Mouse (Mus musculus) lung, postnatal 14 days (tissue): Measurements from ENCODE around the gene Wipf1.

Experiments used
- DNase-seq: peaks from one replicate; pipeline ENCODE4 v3.0.0; 2021

The Wipf1 gene

DNA sequence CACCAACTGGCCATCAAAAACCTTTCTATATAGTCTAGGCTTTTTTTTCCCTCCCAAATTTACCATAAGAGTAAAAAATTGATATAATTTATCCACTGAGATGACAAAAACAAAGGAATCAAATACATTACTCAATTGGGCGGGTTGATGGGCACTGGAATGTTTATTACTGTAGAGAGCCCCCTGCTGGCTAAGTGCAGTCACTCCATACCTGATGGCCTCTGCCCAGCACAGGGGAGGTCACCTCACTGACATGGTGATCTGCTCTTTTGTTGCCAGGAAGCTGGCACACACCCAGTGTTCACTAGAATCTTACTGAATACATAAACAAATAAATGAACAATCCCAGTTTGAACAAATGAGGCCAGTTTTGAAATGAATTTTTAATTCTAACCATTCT is 102.2 kb downstream of the Wipf1 start:
- peak; percentile 64 for DNase-seq

DNA sequence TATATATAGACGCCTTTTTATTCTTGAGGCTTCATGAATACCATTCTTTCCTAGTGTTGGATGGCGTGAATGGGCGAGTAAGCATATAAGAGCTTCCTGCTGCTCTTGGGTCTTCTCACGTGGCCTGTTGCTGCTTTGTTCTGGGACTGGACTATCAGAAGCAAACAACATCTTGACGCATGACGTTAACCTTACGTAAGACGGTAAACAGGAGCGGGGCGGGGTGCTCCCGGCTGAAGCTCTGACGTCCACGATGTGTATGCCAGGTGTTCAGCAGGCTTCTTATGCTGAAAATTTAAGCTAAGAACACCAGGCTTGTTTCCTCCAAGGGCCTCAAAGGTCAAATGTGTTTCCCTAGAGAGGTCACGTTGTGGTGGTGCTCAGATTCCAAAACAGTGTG is 103.7 kb downstream of the Wipf1 start:
- DNase-seq: no peak

DNA sequence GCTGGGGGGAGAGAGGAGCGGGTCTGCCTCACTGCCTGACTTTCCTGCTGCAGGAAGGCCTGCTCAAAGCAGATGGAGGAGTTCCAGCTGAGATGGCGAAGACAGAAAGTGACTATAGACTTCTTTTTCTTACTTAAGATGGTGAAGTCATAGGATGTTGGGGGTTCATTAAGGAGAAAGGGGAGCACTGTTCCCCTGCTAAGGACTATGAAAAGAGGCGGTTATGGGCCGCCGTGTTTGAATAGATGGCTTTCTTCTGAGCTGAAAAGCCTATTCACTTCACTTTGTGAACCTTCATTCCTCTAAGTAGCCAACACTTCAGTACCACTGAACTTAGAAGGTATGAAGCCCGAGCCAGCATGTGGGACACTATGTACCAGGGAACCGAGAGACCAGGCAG is 109.8 kb downstream of the Wipf1 start:
- no peak for DNase-seq

DNA sequence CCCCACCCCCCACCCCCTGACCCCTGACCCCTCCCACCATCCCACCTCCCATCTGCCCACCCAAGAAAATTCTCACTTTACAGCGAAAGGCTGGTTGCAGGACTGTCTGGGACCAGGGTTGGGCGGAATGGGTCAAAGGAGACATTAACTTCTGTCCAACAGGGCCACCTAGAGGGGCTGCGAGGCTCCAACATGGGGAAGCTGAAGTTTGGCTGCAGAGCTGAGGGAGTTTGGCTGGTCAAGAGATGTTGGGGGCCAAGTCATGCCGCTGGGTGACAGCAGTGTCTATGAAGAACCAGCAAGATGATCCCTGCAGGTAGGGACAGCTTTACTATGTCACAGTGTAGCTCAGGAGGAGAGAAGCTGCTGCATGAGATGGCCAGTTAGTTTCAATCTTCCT is 110.2 kb downstream of the Wipf1 start:
- peak; percentile 62 for DNase-seq

DNA sequence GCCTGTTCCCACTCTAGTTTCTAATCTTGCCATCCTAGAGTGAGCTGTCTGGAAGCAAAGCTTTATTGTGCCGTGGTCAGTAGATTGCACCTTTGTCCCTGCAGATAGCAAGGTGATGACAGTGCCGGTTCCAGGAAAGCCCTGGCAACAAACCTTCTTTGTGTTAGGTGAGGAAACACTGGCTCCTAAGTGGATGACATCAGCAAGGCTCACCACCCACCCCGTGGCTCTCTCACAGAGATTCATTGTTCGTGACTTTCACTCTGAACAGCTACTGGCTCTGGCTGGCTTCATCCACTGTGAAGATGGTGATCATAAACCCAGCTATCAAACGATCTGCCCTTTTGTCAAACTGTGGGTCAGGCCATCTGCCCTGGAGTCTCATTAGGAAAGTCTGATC is 113.6 kb downstream of the Wipf1 start:
- no peak for DNase-seq

DNA sequence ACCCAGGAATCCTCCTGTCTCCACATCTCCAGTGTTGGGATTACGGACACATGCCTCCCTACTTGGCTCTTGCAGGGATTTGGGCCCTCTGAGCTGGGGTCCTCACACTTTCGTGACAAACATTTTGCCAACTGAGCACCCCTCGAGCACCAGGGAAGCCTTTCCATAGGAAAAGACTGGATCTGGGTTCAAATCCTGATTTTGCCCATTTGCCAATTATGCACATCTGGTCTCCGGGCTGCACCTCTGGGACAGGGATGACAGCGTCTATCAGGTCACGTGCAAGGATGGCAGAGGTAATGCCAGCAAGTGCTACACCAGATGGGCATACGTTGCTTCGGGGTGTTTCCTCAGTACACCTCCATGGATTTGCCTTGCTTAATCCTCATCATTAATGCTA is 119.5 kb downstream of the Wipf1 start:
- no peak for DNase-seq

DNA sequence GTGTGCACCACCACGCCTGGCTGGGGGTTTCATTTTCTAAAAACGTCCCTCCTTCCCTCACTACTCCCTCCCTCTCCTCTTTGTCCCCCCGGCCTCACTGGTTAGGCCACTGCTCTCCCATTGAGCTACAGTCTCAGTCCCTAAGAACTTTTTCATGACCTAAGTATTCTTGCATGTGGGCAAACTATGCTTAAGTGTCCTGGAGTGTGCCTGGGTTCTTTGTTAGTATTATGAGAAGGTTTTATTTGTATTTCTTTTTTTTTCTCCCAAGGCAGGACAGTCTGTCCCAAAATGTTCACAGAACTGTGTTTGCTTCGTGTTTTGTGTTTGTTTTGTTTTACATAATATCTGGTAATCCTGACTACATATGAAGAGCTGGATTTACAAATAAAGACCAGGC is 121.9 kb downstream of the Wipf1 start:
- DNase-seq: no peak

DNA sequence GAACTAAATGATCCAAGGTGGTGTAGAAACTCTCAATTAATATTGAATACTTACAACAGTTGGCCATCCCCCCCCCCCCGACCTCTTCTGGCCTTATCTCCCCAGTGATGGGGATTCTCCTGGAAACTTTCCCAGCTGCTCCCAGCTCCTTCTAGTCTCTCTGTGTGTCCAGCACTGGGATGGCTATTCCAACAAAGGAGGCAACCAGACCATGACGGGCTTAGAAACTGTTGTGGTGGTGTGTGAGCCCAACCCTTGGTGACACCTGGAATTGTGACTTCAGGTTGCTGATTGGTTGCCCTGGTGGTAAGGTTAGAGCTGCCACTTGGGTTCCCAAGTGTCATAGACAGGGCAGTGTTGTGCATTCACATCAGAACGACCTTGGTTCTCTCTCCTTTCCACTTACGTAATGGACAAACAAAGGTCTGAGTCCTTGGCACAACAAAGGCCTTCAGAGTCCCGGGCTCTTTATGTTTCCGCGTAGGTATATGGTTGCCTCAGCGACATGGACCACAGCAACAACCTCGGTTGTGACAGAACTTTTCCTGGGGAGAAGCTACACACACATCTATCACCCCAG is 123.1 kb downstream of the Wipf1 start:
- DNase-seq: no peak

DNA sequence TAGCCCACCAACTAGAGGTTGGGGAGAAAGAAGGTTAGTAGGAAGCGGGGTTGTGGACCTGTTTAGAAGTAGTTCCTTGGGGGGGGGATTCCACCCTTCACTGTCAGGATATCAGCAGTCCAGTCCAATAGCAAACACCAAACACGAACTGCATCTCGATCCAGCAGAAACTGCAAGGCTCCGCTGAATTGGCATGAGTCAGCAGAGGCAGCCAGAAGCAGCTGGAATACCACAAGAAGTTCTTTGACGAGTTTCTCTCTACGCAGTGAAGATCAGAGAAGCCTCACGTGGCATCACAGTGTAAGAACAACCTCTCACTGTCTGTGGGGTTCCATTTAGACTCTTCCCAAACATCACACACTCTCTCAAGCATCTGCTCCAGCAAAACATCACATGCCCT is 124.6 kb downstream of the Wipf1 start:
- DNase-seq: no peak

DNA sequence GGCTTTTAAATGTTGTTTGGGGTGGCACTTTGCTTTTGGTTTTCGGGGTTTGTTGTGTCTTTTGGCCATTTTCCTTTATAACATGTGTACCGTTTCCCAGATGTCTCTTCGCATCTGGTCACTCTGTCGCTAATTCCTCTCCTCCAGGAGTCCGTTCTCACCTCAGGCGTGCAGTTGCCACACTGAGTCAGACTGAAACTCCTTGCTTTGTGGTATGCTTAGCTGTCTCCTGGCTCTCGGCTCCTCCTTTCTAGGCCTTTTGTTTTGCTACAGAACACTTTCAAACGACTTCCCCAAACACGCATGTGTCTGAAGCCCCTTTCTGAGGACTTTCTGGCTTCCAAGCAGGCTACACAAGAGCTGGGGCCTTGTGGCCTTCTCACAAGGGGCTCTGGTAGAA is 125.1 kb downstream of the Wipf1 start:
- no peak for DNase-seq

DNA sequence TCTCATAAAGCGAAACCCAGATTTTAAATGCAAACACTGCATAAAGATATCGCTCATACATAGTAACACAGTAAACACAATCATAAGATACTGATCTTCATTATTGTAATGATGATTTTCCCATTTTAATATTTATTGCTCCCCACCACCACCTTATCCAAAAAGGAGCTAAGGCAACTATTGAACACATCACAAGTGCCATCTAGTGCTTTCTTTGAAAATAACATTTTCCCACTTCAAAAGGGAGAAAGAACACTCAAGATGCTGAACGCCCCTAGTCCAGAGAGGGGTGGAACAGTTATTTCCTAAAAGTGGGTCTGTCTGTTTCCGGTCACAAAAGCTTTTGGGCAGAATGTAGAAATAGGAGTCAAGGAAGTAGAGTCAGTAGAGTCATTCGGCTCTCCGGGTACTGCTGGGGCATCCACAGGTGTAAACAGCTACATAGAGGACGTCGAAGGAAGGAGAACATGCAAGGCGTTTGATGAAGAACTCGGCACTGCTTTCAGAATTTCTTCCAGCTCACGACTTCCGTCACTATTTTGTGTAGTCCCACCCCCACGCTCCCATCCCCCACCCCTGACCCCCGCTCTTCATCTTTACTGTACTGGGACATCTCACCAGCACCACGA is 126.0 kb downstream of the Wipf1 start:
- DNase-seq: no peak

DNA sequence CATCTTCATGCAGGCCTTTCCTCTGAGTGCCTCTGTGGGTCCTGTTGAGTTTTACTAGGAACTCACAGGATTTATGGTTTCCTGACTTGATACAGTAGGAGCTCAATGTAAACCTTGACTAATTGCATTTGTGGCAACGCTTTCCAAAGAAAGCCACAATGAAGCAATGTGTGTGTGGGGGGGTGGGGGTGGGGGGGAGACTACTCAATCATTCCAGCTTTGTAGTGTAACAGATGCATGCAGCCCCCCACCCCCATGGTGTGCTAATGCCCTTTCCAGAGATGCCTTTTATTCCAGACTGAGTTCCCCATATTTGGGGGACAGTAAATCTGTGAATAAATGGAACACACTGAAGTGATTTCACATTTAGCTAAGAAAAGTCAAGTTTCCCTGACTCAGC is 127.8 kb downstream of the Wipf1 start:
- DNase-seq: no peak

DNA sequence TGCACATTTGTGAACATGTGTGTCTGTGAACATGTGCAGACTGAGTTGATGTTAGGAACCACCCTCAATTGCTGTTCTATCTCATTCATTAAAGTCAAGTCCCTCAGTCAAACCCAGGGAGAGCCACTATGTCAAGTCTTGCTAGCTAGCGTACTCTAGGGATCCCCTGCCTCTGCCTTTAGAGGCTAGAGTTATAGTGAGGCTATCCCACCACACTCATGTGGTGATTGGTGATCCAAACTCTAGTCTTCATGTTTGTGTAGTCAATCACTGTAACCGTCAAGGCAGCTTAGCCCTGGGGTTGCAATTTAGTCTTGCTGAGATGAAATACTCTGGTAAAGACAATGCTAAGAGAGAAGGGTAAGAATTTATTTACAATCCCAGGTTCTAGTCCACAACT is 132.1 kb downstream of the Wipf1 start:
- no peak for DNase-seq

DNA sequence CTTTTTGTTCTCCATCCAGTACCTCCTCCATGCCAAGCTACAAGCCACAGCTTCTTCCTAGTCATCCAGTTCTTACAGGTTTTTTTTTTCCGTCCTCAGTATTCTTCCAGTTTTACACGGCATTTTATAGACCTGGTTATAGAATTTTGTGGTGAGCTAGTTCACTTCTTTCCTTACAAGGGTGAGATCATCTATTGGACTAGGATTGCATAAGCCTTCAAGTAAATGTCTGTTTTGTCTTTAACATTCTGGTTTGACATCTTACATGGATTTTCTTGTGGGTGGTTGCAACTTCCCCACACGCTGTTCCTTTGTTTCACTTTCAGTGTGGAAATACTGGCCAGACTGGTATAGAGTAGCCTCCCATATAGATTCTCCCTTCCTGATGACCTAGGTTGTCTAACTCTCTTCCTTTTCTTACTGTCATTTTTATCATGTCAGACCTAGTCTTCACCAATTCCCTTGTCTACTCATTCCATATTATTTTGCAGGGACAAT is 132.7 kb downstream of the Wipf1 start:
- no peak for DNase-seq

DNA sequence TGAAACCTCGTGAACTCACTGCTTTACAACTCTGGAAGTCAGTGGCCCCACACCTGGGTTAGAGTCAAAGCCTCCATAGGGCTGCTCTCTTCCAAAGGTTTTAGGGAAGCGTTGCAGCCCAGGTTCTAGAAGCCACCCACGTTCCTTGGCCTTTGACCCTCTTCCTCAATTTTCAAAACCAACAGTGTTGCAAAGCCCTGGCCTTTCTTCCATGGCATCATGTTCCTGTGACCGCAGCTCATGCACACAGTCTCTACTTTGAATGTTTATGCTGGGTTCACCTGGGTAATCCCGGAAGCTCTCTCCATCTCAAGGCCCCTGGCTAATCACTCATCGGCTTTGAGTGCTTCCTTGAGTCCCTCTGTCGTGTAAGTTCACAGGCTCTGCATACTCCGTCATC is 134.0 kb downstream of the Wipf1 start:
- DNase-seq: no peak

DNA sequence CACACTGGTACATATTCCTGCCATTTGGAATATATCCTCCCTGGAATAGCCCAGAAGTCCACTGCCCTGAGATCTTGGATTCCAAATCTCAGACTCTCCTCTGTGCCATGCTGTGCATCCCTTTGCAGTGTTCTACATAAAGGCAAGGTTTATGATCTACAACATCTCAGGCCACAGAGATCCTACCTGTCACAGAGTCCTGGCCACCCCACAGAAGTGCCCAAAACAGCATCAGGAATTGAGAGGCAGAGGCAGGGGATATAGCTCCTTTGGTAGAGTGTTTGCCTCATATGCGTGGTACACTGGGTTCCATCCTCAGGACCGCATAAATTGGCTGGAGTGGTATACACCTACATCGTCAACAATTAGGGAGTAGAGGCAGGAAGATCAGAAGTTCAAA is 135.1 kb downstream of the Wipf1 start:
- DNase-seq: no peak

DNA sequence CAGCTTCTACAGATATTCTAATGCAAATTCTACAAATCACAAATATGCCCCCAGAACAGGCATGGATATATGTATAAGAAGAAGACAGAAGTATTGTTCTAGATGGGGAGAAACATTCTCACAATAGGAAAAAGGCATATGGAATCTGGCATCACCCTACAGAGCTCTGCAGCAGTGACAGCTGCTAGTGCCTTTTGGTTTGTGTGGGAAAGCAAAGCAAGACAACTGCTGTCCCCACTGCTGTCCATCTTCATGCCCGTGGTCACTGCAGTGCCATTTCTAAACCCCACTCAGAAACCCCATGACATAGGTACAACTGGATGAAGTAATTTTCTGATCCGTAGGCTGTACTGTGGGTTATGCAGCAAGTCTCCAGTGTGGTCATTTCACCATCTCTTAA is 136.8 kb downstream of the Wipf1 start:
- DNase-seq: no peak

DNA sequence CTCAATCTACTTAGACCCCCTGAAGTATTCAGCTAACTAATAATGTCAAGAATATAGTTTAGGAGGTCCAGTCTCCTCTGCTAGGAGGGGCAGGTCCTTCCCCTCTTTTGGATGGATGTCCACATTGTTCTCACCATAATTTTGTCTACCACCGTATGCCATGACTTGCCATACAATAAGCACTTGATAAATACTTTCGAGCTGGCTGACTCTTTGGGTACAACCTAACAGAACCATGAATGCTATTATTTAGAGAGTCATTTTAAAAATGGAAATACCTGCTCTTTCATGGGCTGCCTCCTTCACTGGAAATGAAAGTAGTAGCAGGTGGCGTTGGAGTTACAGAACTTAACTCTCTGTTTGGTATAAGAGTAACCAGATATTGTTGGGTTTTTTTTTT is 139.6 kb downstream of the Wipf1 start:
- DNase-seq: no peak

DNA sequence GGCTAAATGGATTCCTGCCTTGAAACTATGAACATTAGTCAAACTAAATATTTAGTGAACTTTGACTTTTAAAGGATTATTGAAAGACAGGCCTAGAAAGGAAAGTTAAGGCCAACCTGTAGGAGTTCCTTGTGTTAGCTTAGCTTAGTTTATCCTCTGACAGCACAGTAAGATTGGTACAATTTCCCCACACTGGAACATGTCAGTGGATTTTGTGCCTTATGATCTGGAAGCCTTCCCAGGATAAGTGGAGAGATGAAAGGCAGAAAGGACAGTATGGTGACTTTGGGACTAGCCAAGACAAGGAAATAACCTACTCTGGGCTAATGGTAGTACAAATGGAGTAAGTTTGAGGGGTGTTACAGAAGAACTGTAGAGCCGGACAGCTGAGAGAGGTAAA is 141.7 kb downstream of the Wipf1 start:
- DNase-seq: no peak

DNA sequence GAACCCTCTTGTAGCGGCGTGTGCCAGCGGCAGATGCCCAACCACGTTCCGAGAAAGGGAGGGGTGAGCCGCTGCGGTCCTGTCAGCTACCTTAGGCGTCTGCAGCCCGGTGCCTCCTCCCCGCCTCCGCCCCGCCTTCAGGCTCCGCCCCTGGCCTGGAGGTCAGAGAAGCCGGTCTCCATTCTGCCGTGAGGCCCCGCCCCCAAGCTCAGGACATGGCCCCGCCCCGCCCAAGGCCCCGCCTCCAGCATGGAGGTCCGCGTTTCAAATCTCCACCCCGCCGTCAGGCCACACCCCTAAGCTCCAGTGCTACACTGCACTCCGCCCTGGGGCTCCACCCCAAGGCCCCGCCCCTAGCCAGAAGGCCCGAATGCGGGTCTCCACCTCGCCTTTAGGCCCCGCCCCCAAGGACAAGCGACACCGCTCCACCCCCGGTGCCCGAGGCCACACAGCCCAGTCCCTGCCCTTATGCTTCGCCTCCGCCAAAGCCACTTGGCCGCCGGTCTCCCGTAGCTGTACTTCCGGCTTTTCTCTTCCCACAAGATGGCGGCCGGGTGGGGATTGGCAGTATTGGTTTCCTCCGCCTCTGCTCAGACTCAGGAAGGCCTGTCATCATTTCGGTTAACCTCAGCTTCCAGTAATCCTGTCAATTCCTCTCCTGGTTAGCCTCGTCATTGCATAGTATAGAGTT is 143.0 kb downstream of the Wipf1 start, which contains the start of gene Gpr155:
Gene Gpr155, minus strand, starts transcription at position 217 of the 691 bp plus-strand sequence.
- peak; percentile 100 for DNase-seq

DNA sequence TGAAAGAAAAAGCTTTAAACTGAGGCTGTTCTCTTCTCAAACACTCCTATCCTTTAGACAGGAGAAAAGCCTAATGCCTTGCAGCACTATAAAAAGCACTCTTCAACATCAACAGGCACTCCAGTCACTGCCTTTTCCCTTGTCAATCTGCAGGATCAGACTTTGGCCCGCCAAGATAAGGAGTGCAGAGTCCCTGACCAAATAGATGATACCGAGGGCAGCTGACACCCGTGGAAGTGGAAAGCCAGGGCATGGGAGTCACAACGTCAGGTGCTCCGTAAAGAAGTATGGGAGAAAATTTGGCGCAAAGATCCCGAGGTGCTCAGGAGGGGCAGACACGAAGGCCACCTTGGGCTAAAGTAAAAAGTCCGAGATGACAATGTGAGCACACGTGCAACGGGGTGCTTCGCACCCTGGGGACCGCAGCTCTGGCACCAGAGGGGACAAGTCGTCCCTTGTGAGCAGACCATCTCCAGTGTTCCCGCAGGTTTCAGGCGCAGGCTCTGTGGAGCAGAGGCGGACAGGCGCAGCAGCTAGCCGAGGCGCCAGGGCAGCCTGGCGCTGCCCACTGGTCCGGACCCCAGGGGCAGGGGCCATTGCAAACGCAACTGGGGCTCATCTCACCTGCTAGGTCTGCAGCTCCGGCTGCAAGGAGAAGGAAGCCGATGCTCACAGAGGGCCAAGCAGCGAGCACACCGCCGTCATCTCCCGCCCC is 143.7 kb downstream of the Wipf1 start:
- no peak for DNase-seq

DNA sequence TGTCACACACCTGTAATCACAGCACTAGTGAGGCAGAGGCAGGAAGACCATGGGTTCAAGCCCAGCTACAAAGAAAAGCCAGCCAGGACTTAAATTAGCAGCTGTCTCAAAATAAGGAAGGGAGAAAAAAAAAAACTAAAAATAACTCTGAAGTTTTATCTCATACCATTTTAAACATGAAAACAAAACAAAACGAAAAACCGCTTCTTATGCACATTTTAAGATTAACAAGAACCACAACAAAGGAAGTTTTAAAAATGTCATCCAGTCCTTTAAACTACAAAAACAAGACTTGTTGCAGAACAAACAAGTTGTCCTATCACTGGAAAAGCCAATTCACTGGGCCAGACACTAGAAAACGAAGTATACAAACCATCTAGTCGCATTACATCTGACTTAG is 144.4 kb downstream of the Wipf1 start:
- DNase-seq: no peak

DNA sequence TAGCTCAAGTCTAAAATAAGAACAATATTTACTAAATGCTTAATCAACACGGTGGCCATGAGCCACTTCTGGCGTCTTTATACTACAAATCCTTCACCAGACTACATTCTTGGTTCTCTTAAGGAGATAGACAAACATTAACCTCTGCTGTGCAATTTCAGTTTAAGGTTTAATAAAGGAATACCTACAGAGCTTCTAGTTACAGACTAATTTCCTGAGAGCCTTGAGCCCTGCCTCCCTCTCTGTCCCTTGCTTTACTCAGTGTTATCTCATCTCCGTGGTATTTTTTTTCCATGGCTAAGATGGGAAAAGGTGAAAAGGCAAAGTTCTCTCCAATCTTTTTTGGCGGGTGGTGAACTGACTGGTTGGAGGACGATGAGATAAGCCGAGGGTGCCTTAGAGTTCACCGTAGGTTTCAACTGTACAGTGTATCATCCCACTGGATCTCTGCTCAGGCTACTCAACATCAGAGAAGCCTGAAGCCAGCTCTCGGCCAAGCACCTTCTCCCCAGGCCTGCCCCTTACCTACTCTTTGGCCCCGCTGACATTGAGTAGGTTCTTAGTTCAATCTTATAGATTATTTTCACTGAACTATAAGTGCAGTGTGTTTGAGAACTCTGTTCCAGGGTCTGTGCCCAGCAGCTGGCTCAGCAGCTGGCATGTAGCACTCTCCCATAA is 149.1 kb downstream of the Wipf1 start:
- DNase-seq: no peak
